Mouse (Mus musculus) erythroblast, embryonic 14.5 days (primary cell): Measurements from ENCODE around the gene Btn1a1. TPM values are rescaled to one million over a fixed set of nuclear protein-coding genes. Genes with fewer than 3 reads are reported as not detected.

Source experiments
- H3K27me3 ChIP-seq: 2 replicates; pipeline ENCODE4 v1.6.1; 2012; ENCODE audit warnings: inconsistent platforms; ENCODE audit not compliant: control insufficient read depth
- H3K36me3 ChIP-seq: 2 replicates; pipeline ENCODE4 v1.6.1; 2012; ENCODE audit warnings: mild to moderate bottlenecking, inconsistent platforms; ENCODE audit not compliant: control insufficient read depth
- H3K4me1 ChIP-seq: 2 replicates; pipeline ENCODE4 v1.6.1; 2012; ENCODE audit warnings: inconsistent platforms; ENCODE audit not compliant: control insufficient read depth
- H3K4me3 ChIP-seq: replicated peaks from 2 replicates; pipeline ENCODE3; 2012; ENCODE audit warnings: moderate library complexity, mild to moderate bottlenecking, inconsistent platforms
- H3K9me3 ChIP-seq: 2 replicates; pipeline ENCODE4 v1.6.1; 2012; ENCODE audit warnings: low read length, inconsistent platforms, mixed read lengths; ENCODE audit not compliant: control insufficient read depth
- GATA1 ChIP-seq: IDR thresholded peaks from 2 replicates; pipeline ENCODE4 v1.6.1; 2012; ENCODE audit warnings: low read length, inconsistent platforms, mixed read lengths
- TAL1 ChIP-seq: IDR thresholded peaks from 3 replicates; pipeline ENCODE4 v1.6.1; 2012; ENCODE audit warnings: low read length, inconsistent platforms, mixed read lengths
- polyA plus RNA-seq: library from polyadenylated mRNA; stranded (reverse); fragments of >175 nt; gene quantifications from 2 replicates; pipeline ENCODE4 v1.2.3, GENCODE M21; 2012

Gene Btn1a1
- polyA plus RNA-seq, 1 experiment = 0.15 TPM

- Histone ChIP-seq H3K36me3 (peaks cover 40% of the 10 kb centered on the region), H3K9me3 (peaks cover 2% of the 10 kb centered on the region; the same call in 1 of the 2 replicates), H3K4me1 (peaks cover 58% of the 10 kb centered on the region), H3K27me3 (no peaks in the 10 kb centered on the region), H3K4me3 (peak within 1 kb of the TSS; percentile 74)
- TF ChIP-seq TAL1 (no peak), GATA1 (no peak)
These were observed 42.2 kb downstream of the Btn1a1 start, which contains the start of gene Abt1 for GRCm38 (mm10) chr13:23423286-23424051. TSS of gene Abt1 (minus strand) at chr13:23423866.

GRCm38 (mm10) chr13:23422351-23422750 is 43.4 kb downstream of the Btn1a1 start:
- H3K27me3 ChIP-seq = no peaks in the 10 kb centered on the region
- H3K9me3 ChIP-seq = peaks cover 2% of the 10 kb centered on the region; the same call in 1 of the 2 replicates
- peak overlapping the region; percentile 74 for H3K4me3 ChIP-seq
- TF ChIP-seq TAL1 (no peak), GATA1 (no peak)
- H3K4me1 ChIP-seq = peaks cover 49% of the 10 kb centered on the region
- peaks cover 44% of the 10 kb centered on the region for H3K36me3 ChIP-seq

GRCm38 (mm10) chr13:23412630-23413521 is 52.8 kb downstream of the Btn1a1 start:
- TF ChIP-seq GATA1 = no peak
- no peak for TF ChIP-seq TAL1
- peak overlapping the region; percentile 55 for H3K4me3 ChIP-seq
- H3K36me3 ChIP-seq = peaks cover 10% of the 10 kb centered on the region
- no peaks in the 10 kb centered on the region for H3K9me3 ChIP-seq
- H3K4me1 ChIP-seq = peaks cover 25% of the 10 kb centered on the region
- H3K27me3 ChIP-seq = peaks cover 48% of the 10 kb centered on the region

GRCm38 (mm10) chr13:23412211-23412629 is 53.5 kb downstream of the Btn1a1 start:
- TF ChIP-seq GATA1 (no peak), TAL1 (no peak)
- H3K9me3 ChIP-seq = no peaks in the 10 kb centered on the region
- H3K4me3 ChIP-seq = peak overlapping the region; percentile 55

GRCm38 (mm10) chr13:23411311-23412210 is 54.1 kb downstream of the Btn1a1 start:
- Histone ChIP-seq H3K27me3 (peaks cover 58% of the 10 kb centered on the region), H3K4me3 (peak overlapping the region; percentile 55), H3K36me3 (peaks cover 2% of the 10 kb centered on the region), H3K9me3 (no peaks in the 10 kb centered on the region), H3K4me1 (peaks cover 25% of the 10 kb centered on the region)
- TF ChIP-seq GATA1 (no peak), TAL1 (no peak)

More at GRCm38 (mm10) chr13:23412211-23412629, 53.5 kb downstream of the Btn1a1 start:
- Histone ChIP-seq H3K4me1 (peaks cover 25% of the 10 kb centered on the region), H3K36me3 (peaks cover 7% of the 10 kb centered on the region), H3K27me3 (peaks cover 54% of the 10 kb centered on the region)

- no peaks in the 10 kb centered on the region for H3K9me3 ChIP-seq
These were observed 55.1 kb downstream of the Btn1a1 start for GRCm38 (mm10) chr13:23410632-23411031.

More at GRCm38 (mm10) chr13:23410632-23411031, 55.1 kb downstream of the Btn1a1 start:
- no peaks in the 10 kb centered on the region for H3K36me3 ChIP-seq
- TF ChIP-seq TAL1 = no peak
- no peak for TF ChIP-seq GATA1
- peaks cover 25% of the 10 kb centered on the region for H3K4me1 ChIP-seq
- H3K27me3 ChIP-seq = peaks cover 63% of the 10 kb centered on the region
- H3K4me3 ChIP-seq = no peak overlapping the region

Other genes with a start within 250 kb of the Btn1a1 start
- not detected in 2 replicates for gene Vmn1r222, start 230.0 kb downstream of the Btn1a1 start, polyA plus RNA-seq
- gene Vmn1r223, start 218.8 kb downstream of the Btn1a1 start, polyA plus RNA-seq = not detected in 2 replicates
- 0.01 TPM in 2 replicates for gene Zfp322a, start 96.7 kb downstream of the Btn1a1 start, polyA plus RNA-seq
- gene Abt1, start 42.0 kb downstream of the Btn1a1 start, polyA plus RNA-seq = 0.76 and 0.84 TPM in 2 replicates
- gene Btn2a2, start 23.0 kb upstream of the Btn1a1 start, polyA plus RNA-seq = not detected in 2 replicates
- 10.1 and 19.7 TPM in 2 replicates for gene Hist1h4h, start 65.1 kb upstream of the Btn1a1 start, polyA plus RNA-seq
- gene Hist1h2af, start 68.0 kb upstream of the Btn1a1 start, polyA plus RNA-seq = 52.5 and 62.7 TPM in 2 replicates
- 8.8 and 11.7 TPM in 2 replicates for gene Hist1h3g, start 69.5 kb upstream of the Btn1a1 start, polyA plus RNA-seq
- gene Hist1h2bh, start 77.5 kb upstream of the Btn1a1 start, polyA plus RNA-seq = 0.43 and 3.0 TPM in 2 replicates
- gene Hist1h3f, start 78.2 kb upstream of the Btn1a1 start, polyA plus RNA-seq = 1.3 and 3.3 TPM in 2 replicates
- gene Hist1h4f, start 85.7 kb upstream of the Btn1a1 start, polyA plus RNA-seq = 8.3 and 13.8 TPM in 2 replicates
- 0.51 and 0.95 TPM in 2 replicates for gene Hist1h1d, start 87.4 kb upstream of the Btn1a1 start, polyA plus RNA-seq
- 2.9 and 16.6 TPM in 2 replicates for gene Hist1h3e, start 96.5 kb upstream of the Btn1a1 start, polyA plus RNA-seq
- 3.6 and 5.2 TPM in 2 replicates for gene Hist1h2ae, start 105.3 kb upstream of the Btn1a1 start, polyA plus RNA-seq
- 14.5 and 18.7 TPM in 2 replicates for gene Hist1h2bg, start 105.5 kb upstream of the Btn1a1 start, polyA plus RNA-seq
- gene Hist1h2bf, start 108.3 kb upstream of the Btn1a1 start, polyA plus RNA-seq = 6.6 and 15.6 TPM in 2 replicates
- gene Hist1h2ad, start 108.5 kb upstream of the Btn1a1 start, polyA plus RNA-seq = 5.1 and 8.3 TPM in 2 replicates
- gene Hist1h3d, start 109.9 kb upstream of the Btn1a1 start, polyA plus RNA-seq = 1.6 and 4.7 TPM in 2 replicates
- 5.1 and 11.8 TPM in 2 replicates for gene Hist1h4d, start 115.7 kb upstream of the Btn1a1 start, polyA plus RNA-seq
- 0.33 and 0.67 TPM in 2 replicates for gene Hist1h2be, start 155.2 kb upstream of the Btn1a1 start, polyA plus RNA-seq
- 2.8 and 8.5 TPM in 2 replicates for gene Hist1h1e, start 156.7 kb upstream of the Btn1a1 start, polyA plus RNA-seq
- gene Hist1h2ac, start 218.0 kb upstream of the Btn1a1 start, polyA plus RNA-seq = 1.1 and 2.1 TPM in 2 replicates
- gene Hist1h2bc, start 218.3 kb upstream of the Btn1a1 start, polyA plus RNA-seq = 17.5 and 20.6 TPM in 2 replicates
- gene Hist1h1t, start 229.9 kb upstream of the Btn1a1 start, polyA plus RNA-seq = 0.10 TPM in 1 of 2 replicates, not detected in the other
- gene Hist1h4c, start 232.6 kb upstream of the Btn1a1 start, polyA plus RNA-seq = 0.93 and 3.0 TPM in 2 replicates
- gene Hfe, start 245.0 kb upstream of the Btn1a1 start, polyA plus RNA-seq = 0.15 and 0.53 TPM in 2 replicates